Mouse (Mus musculus): ENCODE results near the gene Irak4. TPM values are rescaled to one million over a fixed set of nuclear protein-coding genes. Genes with fewer than 3 reads are reported as not detected.

Irak4 gene
- total RNA-seq, 2 experiments from 2014 or later, result 18.4 to 45.6 TPM

- ATAC-seq (ENCODE audit: poor library complexity, severe bottlenecking), result no peak
Observed at GRCm38 (mm10) chr15:94558895-94559656, 15.6 kb downstream of the Irak4 start.

- no peak for ATAC-seq (ENCODE audit: poor library complexity, severe bottlenecking)
Observed at GRCm38 (mm10) chr15:94564909-94565308, 21.5 kb downstream of the Irak4 start.

- peak; percentile 100 for ATAC-seq (ENCODE audit: poor library complexity, severe bottlenecking)
Observed at GRCm38 (mm10) chr15:94565854-94566253, 22.4 kb downstream of the Irak4 start.

GRCm38 (mm10) chr15:94568496-94569182 is 25.2 kb downstream of the Irak4 start:
- no peak for ATAC-seq (ENCODE audit: poor library complexity, severe bottlenecking)

GRCm38 (mm10) chr15:94571501-94571900 is 28.1 kb downstream of the Irak4 start:
- no peak for ATAC-seq (ENCODE audit: poor library complexity, severe bottlenecking)

GRCm38 (mm10) chr15:94572746-94573145 is 29.3 kb downstream of the Irak4 start:
- ATAC-seq (ENCODE audit: poor library complexity, severe bottlenecking), result no peak

- ATAC-seq (ENCODE audit: poor library complexity, severe bottlenecking), result no peak
Observed at GRCm38 (mm10) chr15:94574566-94575268, 31.3 kb downstream of the Irak4 start.

GRCm38 (mm10) chr15:94582000-94582593 is 38.7 kb downstream of the Irak4 start:
- no peak for ATAC-seq (ENCODE audit: poor library complexity, severe bottlenecking)

GRCm38 (mm10) chr15:94583153-94583552 is 39.7 kb downstream of the Irak4 start:
- ATAC-seq (ENCODE audit: poor library complexity, severe bottlenecking), result no peak

GRCm38 (mm10) chr15:94584738-94585137 is 41.3 kb downstream of the Irak4 start:
- ATAC-seq (ENCODE audit: poor library complexity, severe bottlenecking), result no peak

- no peak for ATAC-seq (ENCODE audit: poor library complexity, severe bottlenecking)
Observed at GRCm38 (mm10) chr15:94587826-94588715, 44.6 kb downstream of the Irak4 start.

- ATAC-seq (ENCODE audit: poor library complexity, severe bottlenecking), result peak; percentile 98
Observed at GRCm38 (mm10) chr15:94589219-94590075, 46.0 kb downstream of the Irak4 start, which contains the start of gene Twf1. TSS of gene Twf1 (minus strand) at chr15:94589889.

- no peak for ATAC-seq (ENCODE audit: poor library complexity, severe bottlenecking)
Observed at GRCm38 (mm10) chr15:94590083-94590482, 46.6 kb downstream of the Irak4 start.

- no peak for ATAC-seq (ENCODE audit: poor library complexity, severe bottlenecking)
Observed at GRCm38 (mm10) chr15:94591356-94591755, 47.9 kb downstream of the Irak4 start.

GRCm38 (mm10) chr15:94593586-94593985 is 50.1 kb downstream of the Irak4 start:
- no peak for ATAC-seq (ENCODE audit: poor library complexity, severe bottlenecking)

GRCm38 (mm10) chr15:94600145-94600707 is 56.8 kb downstream of the Irak4 start:
- no peak for ATAC-seq (ENCODE audit: poor library complexity, severe bottlenecking)

- peak; percentile 82 for ATAC-seq (ENCODE audit: poor library complexity, severe bottlenecking)
Observed at GRCm38 (mm10) chr15:94601339-94601738, 57.9 kb downstream of the Irak4 start.

- no peak for ATAC-seq (ENCODE audit: poor library complexity, severe bottlenecking)
Observed at GRCm38 (mm10) chr15:94602441-94602840, 59.0 kb downstream of the Irak4 start.

- ATAC-seq (ENCODE audit: poor library complexity, severe bottlenecking), result no peak
Observed at GRCm38 (mm10) chr15:94607768-94608167, 64.3 kb downstream of the Irak4 start.
